Mouse (Mus musculus): ENCODE measurements at regions not wholly inside any gene's neighbourhood (a gene's known extent, or its start where the extent isn't known, plus 50 kb on each side); places are given as distances from the start of the nearest gene placed in this dataset.

DNA sequence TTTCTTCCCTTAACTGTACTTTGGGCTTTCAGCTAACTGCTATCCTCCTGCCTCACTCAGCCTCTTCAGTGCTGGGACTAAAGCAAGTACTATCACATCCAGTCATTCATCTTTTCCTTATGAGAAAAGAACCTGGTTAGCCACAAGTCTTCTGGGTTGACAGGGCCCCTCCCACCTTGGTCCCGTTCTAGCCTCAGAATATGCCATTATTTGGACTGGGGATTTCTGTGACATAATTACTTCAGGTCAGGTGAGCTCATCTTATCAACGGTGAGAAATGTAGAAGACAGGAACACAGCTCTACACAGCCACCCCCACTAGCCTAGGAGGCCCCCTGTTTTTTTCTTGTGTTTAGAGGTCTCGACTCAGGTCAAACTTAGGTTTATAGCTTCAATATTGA is 1172.4 kb upstream of the A1bg start:
- H3K27ac ChIP-seq (replicated peaks) = no peak overlapping the region
- no peaks in the 10 kb centered on the region for H3K27me3 ChIP-seq
- no peak overlapping the region for H3K4me3 ChIP-seq
- H3K9me3 ChIP-seq = no peaks in the 10 kb centered on the region
- WGBS = 81% methylated on average over 3 of the region's 3 CpGs
- H3K9ac ChIP-seq (replicated peaks) = no peak overlapping the region
- ATAC-seq (replicated peaks) = no peak
- H3K4me1 ChIP-seq = peaks cover 5% of the 10 kb centered on the region
- no peak overlapping the region for H3K4me2 ChIP-seq (replicated peaks)
- H3K36me3 ChIP-seq = no peaks in the 10 kb centered on the region

- 74% methylated on average over 4 of the region's 4 CpGs for WGBS
- Histone ChIP-seq H3K4me1 (peaks cover 5% of the 10 kb centered on the region), H3K36me3 (no peaks in the 10 kb centered on the region), H3K27ac (replicated peaks) (no peak overlapping the region), H3K4me2 (replicated peaks) (no peak overlapping the region), H3K27me3 (no peaks in the 10 kb centered on the region), H3K4me3 (no peak overlapping the region), H3K9ac (replicated peaks) (no peak overlapping the region), H3K9me3 (no peaks in the 10 kb centered on the region)
- ATAC-seq (replicated peaks) = no peak
Measured at GRCm38 (mm10) chr15:62093672-62094071, 1170.9 kb upstream of the A1bg start.

DNA sequence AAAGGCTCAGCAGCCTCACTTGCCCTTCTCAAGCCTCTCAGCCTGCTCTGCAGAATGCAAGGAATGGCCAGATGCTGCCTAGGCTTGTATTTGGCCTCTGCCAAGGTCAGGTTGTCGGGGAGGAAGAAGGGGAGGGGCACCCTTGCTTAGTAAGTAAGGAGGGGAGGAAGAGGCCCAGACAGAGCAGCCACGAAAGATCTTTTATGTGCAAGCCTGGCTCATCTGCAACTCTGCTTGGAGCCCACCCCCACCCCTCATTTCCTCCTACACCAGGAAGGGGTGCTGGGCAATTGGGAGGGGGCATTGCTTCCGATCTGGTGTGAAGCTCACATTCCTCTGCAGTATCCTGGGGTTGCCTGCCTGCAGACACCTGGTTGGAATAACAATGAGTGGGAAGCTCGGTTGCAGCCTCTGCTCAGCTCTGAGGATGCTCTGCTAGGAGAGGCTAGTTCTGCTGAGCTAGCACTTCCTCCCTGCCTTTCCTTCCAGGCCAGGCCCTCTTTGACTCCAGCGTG is 1169.9 kb upstream of the A1bg start:
- Histone ChIP-seq H3K4me3 (no peak overlapping the region), H3K4me1 (peaks cover 5% of the 10 kb centered on the region), H3K36me3 (no peaks in the 10 kb centered on the region), H3K27ac (replicated peaks) (no peak overlapping the region), H3K9me3 (no peaks in the 10 kb centered on the region), H3K4me2 (replicated peaks) (no peak overlapping the region), H3K9ac (replicated peaks) (no peak overlapping the region), H3K27me3 (no peaks in the 10 kb centered on the region)
- peak; percentile 48; the same call in 1 of the 2 replicates for ATAC-seq (replicated peaks)
- 19% methylated on average over 5 of the region's 5 CpGs for WGBS

DNA sequence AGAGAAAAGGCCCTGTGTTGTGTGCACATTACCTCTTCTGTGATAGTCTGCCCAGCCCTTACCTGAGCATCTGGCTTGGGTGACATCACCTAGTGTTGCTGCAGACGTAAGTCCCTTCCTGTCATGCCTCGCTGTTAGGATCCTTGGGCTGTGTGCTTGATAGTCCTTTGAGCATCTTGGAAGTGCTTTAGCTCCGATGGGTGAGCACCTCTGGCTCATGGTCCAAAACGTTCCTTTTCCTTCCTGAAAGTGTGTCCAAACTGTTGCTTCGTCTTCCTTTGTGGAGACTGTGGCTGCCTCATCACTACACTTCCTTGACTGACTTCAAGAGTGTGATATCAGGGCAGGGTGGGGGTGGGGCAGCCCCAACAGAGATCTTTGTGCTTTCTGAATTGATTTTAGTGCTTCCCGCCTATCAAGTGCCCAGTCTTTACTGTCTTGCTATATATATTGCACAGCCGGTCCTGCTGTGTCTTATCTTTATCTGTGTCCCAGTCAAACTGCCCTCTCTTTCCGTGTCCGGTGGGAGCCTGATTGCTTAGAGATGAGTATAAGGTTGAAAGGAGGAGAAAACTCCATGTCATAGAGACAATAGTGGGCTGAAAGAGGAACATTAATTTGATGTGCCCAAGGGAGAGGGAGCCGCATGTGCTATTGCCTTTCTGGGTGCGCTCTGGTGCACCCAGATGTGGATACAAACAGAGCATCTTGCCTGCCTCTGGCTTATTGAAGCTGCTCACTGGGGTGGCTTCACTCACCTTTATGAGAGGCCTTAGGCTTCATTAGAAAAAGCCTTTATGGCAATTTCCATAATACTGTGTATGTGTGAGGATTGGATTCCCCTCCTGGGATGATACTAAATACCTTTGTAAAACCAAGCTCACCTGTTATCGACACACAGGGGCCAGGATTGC is 1169.2 kb upstream of the A1bg start:
- no peaks in the 10 kb centered on the region for H3K9me3 ChIP-seq
- 58% methylated on average over 12 of the region's 12 CpGs for WGBS
- no peak overlapping the region for H3K27ac ChIP-seq (replicated peaks)
- H3K27me3 ChIP-seq = no peaks in the 10 kb centered on the region
- H3K4me3 ChIP-seq = no peak overlapping the region
- peaks cover 5% of the 10 kb centered on the region for H3K4me1 ChIP-seq
- no peaks in the 10 kb centered on the region for H3K36me3 ChIP-seq
- H3K4me2 ChIP-seq (replicated peaks) = no peak overlapping the region
- no peak overlapping the region for H3K9ac ChIP-seq (replicated peaks)
- ATAC-seq (replicated peaks) = no peak

- WGBS = 90% methylated on average over 5 of the region's 5 CpGs
- no peak overlapping the region for H3K9ac ChIP-seq (replicated peaks)
- ATAC-seq (replicated peaks) = no peak
- no peaks in the 10 kb centered on the region for H3K36me3 ChIP-seq
- H3K27me3 ChIP-seq = no peaks in the 10 kb centered on the region
- no peak overlapping the region for H3K4me2 ChIP-seq (replicated peaks)
- no peaks in the 10 kb centered on the region for H3K9me3 ChIP-seq
- H3K4me1 ChIP-seq = peaks cover 5% of the 10 kb centered on the region
- no peak overlapping the region for H3K4me3 ChIP-seq
- no peak overlapping the region for H3K27ac ChIP-seq (replicated peaks)
Measured at GRCm38 (mm10) chr15:62091144-62091543, 1168.3 kb upstream of the A1bg start.

- H3K4me2 ChIP-seq (replicated peaks) = no peak overlapping the region
- no peak for ATAC-seq (replicated peaks)
- no peaks in the 10 kb centered on the region for H3K9me3 ChIP-seq
- WGBS = 95% methylated on average over 4 of the region's 4 CpGs
- H3K36me3 ChIP-seq = no peaks in the 10 kb centered on the region
- H3K27ac ChIP-seq (replicated peaks) = no peak overlapping the region
- H3K9ac ChIP-seq (replicated peaks) = no peak overlapping the region
- H3K27me3 ChIP-seq = no peaks in the 10 kb centered on the region
- no peak overlapping the region for H3K4me3 ChIP-seq
- H3K4me1 ChIP-seq = peaks cover 5% of the 10 kb centered on the region
Measured at GRCm38 (mm10) chr15:62088341-62088740, 1165.5 kb upstream of the A1bg start.

DNA sequence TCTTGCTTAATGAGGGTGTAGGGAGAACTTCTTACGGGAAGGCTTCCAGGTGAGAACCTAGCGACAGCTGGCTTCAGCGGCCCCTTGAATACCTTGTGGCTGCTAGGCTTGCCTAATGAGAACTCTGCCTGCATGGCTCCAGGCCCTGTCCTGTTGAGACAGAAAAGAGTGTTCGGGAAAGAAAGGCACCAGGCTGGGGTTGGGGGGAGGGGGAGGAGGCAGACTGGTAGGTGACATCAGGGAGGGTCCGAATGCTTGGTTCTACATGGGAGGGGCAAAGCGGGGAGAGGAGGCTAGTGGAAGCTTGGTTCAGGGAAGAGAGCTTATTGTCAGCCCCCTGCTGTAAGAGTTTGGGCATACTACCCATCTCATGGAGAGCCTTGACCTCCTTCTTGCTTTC is 1164.9 kb upstream of the A1bg start:
- H3K27ac ChIP-seq (replicated peaks) = no peak overlapping the region
- H3K4me2 ChIP-seq (replicated peaks) = no peak overlapping the region
- H3K4me3 ChIP-seq = no peak overlapping the region
- no peak for ATAC-seq (replicated peaks)
- no peaks in the 10 kb centered on the region for H3K27me3 ChIP-seq
- H3K36me3 ChIP-seq = no peaks in the 10 kb centered on the region
- H3K9me3 ChIP-seq = no peaks in the 10 kb centered on the region
- H3K4me1 ChIP-seq = peaks cover 3% of the 10 kb centered on the region
- H3K9ac ChIP-seq (replicated peaks) = no peak overlapping the region
- WGBS = 68% methylated on average over 6 of the region's 6 CpGs

- no peak overlapping the region for H3K9ac ChIP-seq (replicated peaks)
- ATAC-seq (replicated peaks) = no peak
- H3K4me2 ChIP-seq (replicated peaks) = no peak overlapping the region
- no peak overlapping the region for H3K4me3 ChIP-seq
- H3K27ac ChIP-seq (replicated peaks) = no peak overlapping the region
- H3K4me1 ChIP-seq = no peaks in the 10 kb centered on the region
- H3K9me3 ChIP-seq = no peaks in the 10 kb centered on the region
- H3K36me3 ChIP-seq = no peaks in the 10 kb centered on the region
- no peaks in the 10 kb centered on the region for H3K27me3 ChIP-seq
- 82% methylated on average over 3 of the region's 3 CpGs for WGBS
Measured at GRCm38 (mm10) chr15:62086037-62086436, 1163.2 kb upstream of the A1bg start.

GRCm38 (mm10) chr15:62083347-62083746 is 1160.5 kb upstream of the A1bg start:
- Histone ChIP-seq H3K27me3 (no peaks in the 10 kb centered on the region), H3K36me3 (no peaks in the 10 kb centered on the region), H3K9me3 (no peaks in the 10 kb centered on the region), H3K9ac (replicated peaks) (no peak overlapping the region), H3K4me1 (no peaks in the 10 kb centered on the region), H3K4me3 (no peak overlapping the region), H3K4me2 (replicated peaks) (no peak overlapping the region), H3K27ac (replicated peaks) (no peak overlapping the region)
- WGBS = 89% methylated on average over 3 of the region's 3 CpGs
- no peak for ATAC-seq (replicated peaks)

DNA sequence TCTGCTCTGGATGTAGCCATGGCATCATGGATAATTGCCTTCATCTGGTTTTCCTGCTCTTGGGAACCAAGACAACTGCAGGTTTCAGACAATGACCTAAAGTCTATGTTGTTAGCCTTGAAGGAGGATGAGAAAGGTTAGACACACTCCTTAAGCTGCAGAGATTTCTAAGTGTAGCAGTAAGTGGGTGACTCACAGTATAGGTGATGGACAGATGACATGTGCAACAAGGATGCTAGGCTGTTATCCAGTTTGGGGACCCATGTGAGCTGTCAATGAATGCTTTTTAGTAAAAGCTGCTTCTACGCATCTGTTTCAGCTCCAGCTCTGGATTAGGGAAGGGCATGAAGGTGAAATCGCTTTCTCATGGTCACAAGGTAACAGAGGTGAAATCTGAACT is 1159.7 kb upstream of the A1bg start:
- 98% methylated on average over 2 of the region's 2 CpGs for WGBS
- no peak overlapping the region for H3K27ac ChIP-seq (replicated peaks)
- no peaks in the 10 kb centered on the region for H3K36me3 ChIP-seq
- no peaks in the 10 kb centered on the region for H3K9me3 ChIP-seq
- H3K4me2 ChIP-seq (replicated peaks) = no peak overlapping the region
- no peaks in the 10 kb centered on the region for H3K27me3 ChIP-seq
- no peak overlapping the region for H3K4me3 ChIP-seq
- H3K9ac ChIP-seq (replicated peaks) = no peak overlapping the region
- no peak for ATAC-seq (replicated peaks)
- no peaks in the 10 kb centered on the region for H3K4me1 ChIP-seq

- Histone ChIP-seq H3K27me3 (no peaks in the 10 kb centered on the region), H3K9ac (replicated peaks) (no peak overlapping the region), H3K9me3 (no peaks in the 10 kb centered on the region), H3K4me2 (replicated peaks) (no peak overlapping the region), H3K27ac (replicated peaks) (no peak overlapping the region), H3K36me3 (no peaks in the 10 kb centered on the region), H3K4me1 (no peaks in the 10 kb centered on the region), H3K4me3 (no peak overlapping the region)
- ATAC-seq (replicated peaks) = peak; percentile 64; the same call in 1 of the 2 replicates
- 49% methylated on average over 9 of the region's 9 CpGs for WGBS
Measured at GRCm38 (mm10) chr15:62079155-62080109, 1156.6 kb upstream of the A1bg start.

Data from forebrain, embryonic 15.5 days (tissue).